Mouse (Mus musculus) heart, embryonic 11.5 days (tissue): ENCODE results near the gene Lrfn2. TPM values are rescaled to one million over a fixed set of nuclear protein-coding genes. Genes with fewer than 3 reads are reported as not detected.

Experiments
- ATAC-seq: fragments of 200-750 bp; cut with Nextera tagmentation; replicated peaks from 2 replicates; pipeline ENCODE4 v1.8.0; 2017; ENCODE audit warnings: moderate library complexity; ENCODE audit not compliant: insufficient number of reproducible peaks, low FRiP score, low TSS enrichment
- H3K27ac ChIP-seq: fragments of 300-500 bp; sonication (generic); 2 replicates; pipeline ENCODE4 v1.5.1; 2014; ENCODE audit warnings: mild to moderate bottlenecking, low read depth, low read length
- H3K27me3 ChIP-seq: fragments of 300-500 bp; sonication (generic); 2 replicates; pipeline ENCODE4 v1.6.1; 2014; ENCODE audit warnings: mild to moderate bottlenecking, low read length, mixed read lengths; ENCODE audit not compliant: control insufficient read depth, insufficient read depth
- H3K36me3 ChIP-seq: fragments of 300-500 bp; sonication (generic); 2 replicates; pipeline ENCODE4 v1.6.1; 2014; ENCODE audit warnings: mild to moderate bottlenecking, low read length, moderate library complexity, mixed read lengths; ENCODE audit not compliant: control insufficient read depth, insufficient read depth
- H3K4me1 ChIP-seq: fragments of 300-500 bp; sonication (generic); 2 replicates; pipeline ENCODE4 v1.6.1; 2014; ENCODE audit warnings: low read length; ENCODE audit not compliant: control insufficient read depth, insufficient read depth
- H3K4me2 ChIP-seq: fragments of 300-500 bp; sonication (generic); 2 replicates; pipeline ENCODE4 v1.6.1; 2014; ENCODE audit warnings: mild to moderate bottlenecking, moderate library complexity
- H3K4me3 ChIP-seq: fragments of 300-500 bp; sonication (generic); 2 replicates; pipeline ENCODE4 v1.5.1; 2014; ENCODE audit warnings: low read depth, low read length
- H3K9ac ChIP-seq: fragments of 300-500 bp; sonication (generic); 2 replicates; pipeline ENCODE4 v1.6.1; 2014; ENCODE audit warnings: mild to moderate bottlenecking, low read depth, low read length, moderate library complexity
- H3K9me3 ChIP-seq: fragments of 300-500 bp; sonication (generic); replicated peaks from 2 replicates; pipeline ENCODE4 v1.6.1; 2016; ENCODE audit warnings: low read length; ENCODE audit not compliant: control insufficient read depth
- WGBS: fragments of 180-500 bp; shearing (Covaris S2); extraction: QIAGEN DNeasy Blood & Tissue Kit; methylation state at CpG from one replicate; pipeline ENCODE4 v1.1.7; 2014; ENCODE audit not compliant: insufficient replicate concordance; 5-methylcytosine and 5-hydroxymethylcytosine counted together
- polyA plus RNA-seq: library from polyadenylated mRNA; unstranded; fragments of >200 nt; fragmentation: Nextera tagmentation; extraction: Ambion mirVana; gene quantifications from 2 replicates; pipeline ENCODE4 v1.2.1, GENCODE M21; 2014

Lrfn2 gene
- polyA plus RNA-seq, 1 experiment from 2014 or later = not detected

DNA sequence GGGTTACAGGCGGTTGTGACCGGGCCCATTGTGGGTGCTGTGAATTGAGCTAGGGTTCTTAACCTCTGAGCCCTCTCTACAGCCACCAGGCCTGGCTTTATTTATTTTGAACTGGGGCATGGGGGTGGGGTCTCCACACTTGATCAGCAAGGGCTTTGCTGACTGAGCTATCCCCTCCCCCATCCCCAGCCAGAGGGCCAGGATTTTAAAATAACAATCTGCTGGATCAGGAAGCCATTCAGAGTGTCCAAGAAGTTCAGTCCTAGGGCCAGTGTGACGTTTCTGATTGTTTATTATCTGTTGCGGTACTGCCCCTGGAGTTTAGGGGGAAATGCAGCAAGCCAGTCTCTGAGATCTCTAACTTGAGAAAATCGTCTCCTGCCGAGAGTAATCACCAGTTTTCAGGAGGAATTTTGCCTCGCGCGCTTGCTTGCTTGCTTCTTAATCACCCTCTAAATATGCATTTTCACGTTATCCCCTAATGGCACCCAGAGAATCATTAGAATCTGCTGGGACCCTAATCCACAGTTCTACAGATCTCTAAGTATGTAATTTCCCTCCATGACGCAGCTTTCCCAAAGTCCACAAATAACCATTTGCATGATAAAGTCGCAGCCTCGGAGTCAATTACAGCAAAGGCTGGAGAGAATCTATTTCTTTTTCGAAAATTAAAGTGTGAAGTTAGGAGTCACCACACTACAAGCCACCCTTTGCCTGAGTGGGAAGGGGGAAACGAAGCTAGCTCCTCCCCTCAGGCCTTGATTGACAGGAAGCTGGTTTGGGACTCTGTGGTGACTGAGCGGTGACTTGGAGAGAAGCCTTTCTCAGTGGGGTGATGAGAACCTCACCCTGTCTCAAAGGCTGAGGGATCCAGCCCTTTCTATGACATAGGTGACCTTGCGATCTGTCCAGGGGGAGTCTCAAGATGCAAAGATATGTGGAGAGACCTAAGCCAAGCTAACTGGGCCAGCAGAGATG lies 85.5 kb downstream of the Lrfn2 start:
- ATAC-seq = no peak
- Histone ChIP-seq H3K4me3 (no peak overlapping the region), H3K27ac (no peak overlapping the region), H3K9ac (no peak overlapping the region), H3K9me3 (no peaks in the 10 kb centered on the region), H3K27me3 (0 out of 2 replicates have a peak, but pooled peaks cover 2% of the 10 kb centered on the region), H3K4me2 (0 out of 2 replicates have a peak overlapping the region, but pooled peaks have one; percentile 4), H3K36me3 (no peaks in the 10 kb centered on the region), H3K4me1 (no peaks in the 10 kb centered on the region)
- WGBS = 35% methylated on average over 17 of the region's 17 CpGs

DNA sequence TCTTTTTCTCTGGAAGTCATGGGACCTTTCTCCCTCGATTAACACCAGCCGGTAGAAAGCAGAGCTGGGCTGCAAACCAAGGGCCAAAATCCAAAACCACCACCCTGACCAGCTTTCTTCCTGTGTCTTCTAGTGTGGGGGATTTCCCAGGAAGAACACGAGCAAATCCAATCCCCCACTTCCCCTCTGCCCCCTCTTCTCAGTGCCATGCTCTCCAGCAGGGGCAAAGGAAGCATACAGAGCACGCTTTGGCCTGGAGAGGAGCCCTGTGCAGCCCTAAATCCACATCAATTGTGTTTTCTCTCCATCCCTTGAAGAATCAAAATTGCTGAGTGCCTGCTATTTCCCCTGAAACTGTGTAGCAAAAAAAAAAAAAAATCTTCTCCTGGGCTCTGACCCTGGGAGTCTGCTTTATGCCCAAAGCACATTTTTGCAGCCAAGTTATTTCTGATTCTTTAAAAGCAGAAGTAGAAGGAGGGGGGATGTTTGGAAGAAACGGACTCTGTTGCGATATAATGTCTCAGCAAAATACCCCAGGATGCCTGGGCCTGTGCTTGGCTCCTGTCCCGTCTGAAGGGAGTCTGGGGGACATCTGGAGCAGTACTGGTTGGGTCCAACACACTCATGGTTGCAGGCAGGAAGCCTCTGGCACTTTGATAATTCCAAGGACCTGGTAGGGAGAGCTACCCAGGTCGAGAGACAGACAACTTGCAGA lies 86.8 kb downstream of the Lrfn2 start:
- H3K4me3 ChIP-seq = no peak overlapping the region
- no peaks in the 10 kb centered on the region for H3K36me3 ChIP-seq
- no peak overlapping the region for H3K27ac ChIP-seq
- no peak overlapping the region for H3K4me2 ChIP-seq
- H3K27me3 ChIP-seq = 0 out of 2 replicates have a peak, but pooled peaks cover 2% of the 10 kb centered on the region
- no peak for ATAC-seq
- no peaks in the 10 kb centered on the region for H3K9me3 ChIP-seq
- WGBS = 74% methylated on average over 8 of the region's 8 CpGs
- H3K9ac ChIP-seq = no peak overlapping the region
- H3K4me1 ChIP-seq = no peaks in the 10 kb centered on the region

- Histone ChIP-seq H3K4me1 (no peaks in the 10 kb centered on the region; the same call in 1 of the 2 replicates), H3K4me3 (no peak overlapping the region), H3K27ac (no peak overlapping the region), H3K9me3 (no peaks in the 10 kb centered on the region), H3K9ac (no peak overlapping the region), H3K4me2 (no peak overlapping the region), H3K36me3 (no peaks in the 10 kb centered on the region), H3K27me3 (peaks cover 10% of the 10 kb centered on the region)
- peak; percentile 53; the same call in 1 of the 2 replicates for ATAC-seq
- 33% methylated on average over 11 of the region's 11 CpGs for WGBS
Observed at GRCm38 (mm10) chr17:49029556-49030268, 97.5 kb downstream of the Lrfn2 start.

- H3K4me2 ChIP-seq = no peak overlapping the region
- H3K4me1 ChIP-seq = no peaks in the 10 kb centered on the region; the same call in 1 of the 2 replicates
- H3K27ac ChIP-seq = no peak overlapping the region
- ATAC-seq = no peak
- H3K27me3 ChIP-seq = peaks cover 14% of the 10 kb centered on the region
- no peak overlapping the region for H3K4me3 ChIP-seq
- 75% methylated on average over 7 of the region's 7 CpGs for WGBS
- H3K9ac ChIP-seq = no peak overlapping the region
- H3K9me3 ChIP-seq = no peaks in the 10 kb centered on the region
- H3K36me3 ChIP-seq = no peaks in the 10 kb centered on the region
Observed at GRCm38 (mm10) chr17:49030269-49030615, 98.1 kb downstream of the Lrfn2 start.

DNA sequence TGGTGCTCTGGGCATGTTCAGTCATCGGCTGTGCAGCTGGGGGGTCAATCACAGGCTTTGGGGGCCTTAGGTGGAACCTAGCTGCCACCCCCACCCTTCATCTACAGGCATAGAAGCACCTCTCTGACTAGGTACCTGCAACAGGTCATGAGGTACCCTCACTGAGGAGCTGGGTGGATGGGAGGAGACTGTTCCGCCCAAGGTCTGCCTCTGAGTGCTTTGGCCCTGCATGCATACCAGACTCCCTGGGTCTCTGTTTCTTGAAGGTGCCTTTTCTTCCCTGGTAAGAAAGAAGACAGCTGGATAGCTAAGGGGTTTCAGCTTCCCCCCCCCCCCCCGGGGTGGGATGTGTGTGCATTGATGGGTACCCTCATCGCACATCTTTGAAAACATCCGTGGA lies 98.7 kb downstream of the Lrfn2 start:
- H3K9ac ChIP-seq = no peak overlapping the region
- ATAC-seq = no peak
- H3K27ac ChIP-seq = no peak overlapping the region
- H3K9me3 ChIP-seq = no peaks in the 10 kb centered on the region
- WGBS = 84% methylated on average over 5 of the region's 5 CpGs
- no peaks in the 10 kb centered on the region for H3K36me3 ChIP-seq
- no peak overlapping the region for H3K4me3 ChIP-seq
- peaks cover 14% of the 10 kb centered on the region for H3K27me3 ChIP-seq
- no peaks in the 10 kb centered on the region; the same call in 1 of the 2 replicates for H3K4me1 ChIP-seq
- H3K4me2 ChIP-seq = no peak overlapping the region

DNA sequence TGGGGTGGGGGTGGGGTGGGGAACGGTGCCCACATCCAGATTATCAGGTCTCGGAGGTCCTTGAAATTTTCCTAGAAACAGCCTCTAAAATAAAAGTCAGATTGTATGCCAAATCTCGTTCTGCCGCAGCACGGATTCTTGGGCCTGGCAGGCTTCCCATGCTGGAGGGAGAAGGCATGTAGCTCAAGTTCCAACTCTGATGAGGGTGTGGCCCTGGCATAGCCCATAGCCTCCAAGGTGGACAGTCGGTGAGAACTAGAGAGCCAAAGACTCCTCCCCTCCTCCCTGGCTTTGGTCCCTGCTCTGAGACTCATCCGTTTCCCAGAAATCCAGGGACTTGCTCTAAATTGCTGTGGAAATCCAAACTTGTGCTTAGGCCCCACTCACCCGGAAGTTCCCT lies 99.6 kb downstream of the Lrfn2 start:
- H3K36me3 ChIP-seq = no peaks in the 10 kb centered on the region
- H3K9ac ChIP-seq = no peak overlapping the region
- H3K4me3 ChIP-seq = no peak overlapping the region
- H3K27ac ChIP-seq = no peak overlapping the region
- H3K4me1 ChIP-seq = no peaks in the 10 kb centered on the region; the same call in 1 of the 2 replicates
- peaks cover 14% of the 10 kb centered on the region for H3K27me3 ChIP-seq
- H3K4me2 ChIP-seq = no peak overlapping the region
- no peak for ATAC-seq
- WGBS = 79% methylated on average over 8 of the region's 8 CpGs
- no peaks in the 10 kb centered on the region for H3K9me3 ChIP-seq

GRCm38 (mm10) chr17:49033276-49033675 lies 101.1 kb downstream of the Lrfn2 start:
- H3K27me3 ChIP-seq = peaks cover 12% of the 10 kb centered on the region; the same call in 1 of the 2 replicates
- no peak for ATAC-seq

DNA sequence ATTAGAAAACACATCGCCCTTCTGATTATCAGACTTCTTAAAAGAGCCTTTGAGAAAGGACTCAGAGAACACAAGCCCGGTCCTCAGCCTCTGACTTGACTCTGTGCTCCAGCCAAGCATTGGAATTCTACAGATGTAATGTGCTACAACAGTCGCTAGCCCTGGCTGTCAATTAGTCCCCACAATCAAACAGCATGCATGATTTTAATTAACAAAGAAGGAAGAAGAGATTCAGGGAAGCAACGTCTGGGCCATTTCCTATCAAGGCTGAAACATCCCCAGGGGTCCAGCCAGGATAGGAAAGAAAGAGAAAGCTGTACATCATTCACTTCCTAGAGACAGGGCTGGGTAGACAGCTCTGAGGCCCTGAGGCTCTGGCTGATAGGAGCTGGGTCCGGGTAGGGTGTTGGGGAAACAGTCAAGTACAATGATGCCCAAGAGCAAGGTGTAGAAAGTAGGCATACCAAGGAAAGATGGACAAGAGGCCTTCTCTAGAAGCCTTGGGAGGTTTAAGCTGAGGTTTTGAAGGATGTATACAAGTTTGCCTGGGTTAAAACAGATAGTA lies 101.6 kb downstream of the Lrfn2 start:
- H3K27ac ChIP-seq = no peak overlapping the region
- H3K4me1 ChIP-seq = no peaks in the 10 kb centered on the region; the same call in 1 of the 2 replicates
- no peak overlapping the region for H3K4me2 ChIP-seq
- H3K4me3 ChIP-seq = no peak overlapping the region
- 40% methylated on average over 5 of the region's 5 CpGs for WGBS
- peaks cover 12% of the 10 kb centered on the region; the same call in 1 of the 2 replicates for H3K27me3 ChIP-seq
- H3K36me3 ChIP-seq = no peaks in the 10 kb centered on the region
- no peak for ATAC-seq
- H3K9me3 ChIP-seq = no peaks in the 10 kb centered on the region
- H3K9ac ChIP-seq = no peak overlapping the region

More at GRCm38 (mm10) chr17:49033276-49033675, 101.1 kb downstream of the Lrfn2 start:
- Histone ChIP-seq H3K27ac (no peak overlapping the region), H3K9me3 (no peaks in the 10 kb centered on the region), H3K4me2 (no peak overlapping the region), H3K4me1 (no peaks in the 10 kb centered on the region; the same call in 1 of the 2 replicates), H3K9ac (no peak overlapping the region), H3K36me3 (no peaks in the 10 kb centered on the region), H3K4me3 (no peak overlapping the region)
